Mouse (Mus musculus): ENCODE results near the gene Adamts17.

The Adamts17 gene

GRCm38 (mm10) chr7:66934062-66934461 is 94.5 kb downstream of the Adamts17 start:
- no peak for DNase-seq (ENCODE audit: low spot score)

GRCm38 (mm10) chr7:66935041-66935440 is 95.5 kb downstream of the Adamts17 start:
- DNase-seq (ENCODE audit: low spot score): no peak

GRCm38 (mm10) chr7:66936042-66936755 is 96.7 kb downstream of the Adamts17 start:
- DNase-seq (ENCODE audit: low spot score): no peak

GRCm38 (mm10) chr7:66936911-66937310 is 97.4 kb downstream of the Adamts17 start:
- DNase-seq (ENCODE audit: low spot score): no peak

- no peak for DNase-seq (ENCODE audit: low spot score)
These were observed 99.7 kb downstream of the Adamts17 start for GRCm38 (mm10) chr7:66938988-66939783.

- no peak for DNase-seq (ENCODE audit: low spot score)
These were observed 101.2 kb downstream of the Adamts17 start for GRCm38 (mm10) chr7:66940761-66941160.

GRCm38 (mm10) chr7:66949006-66949405 is 109.5 kb downstream of the Adamts17 start:
- DNase-seq (ENCODE audit: low spot score): no peak

- no peak for DNase-seq (ENCODE audit: low spot score)
These were observed 113.4 kb downstream of the Adamts17 start for GRCm38 (mm10) chr7:66952921-66953320.

GRCm38 (mm10) chr7:66954073-66954472 is 114.5 kb downstream of the Adamts17 start:
- DNase-seq (ENCODE audit: low spot score): peak; percentile 69

GRCm38 (mm10) chr7:66954723-66955122 is 115.2 kb downstream of the Adamts17 start:
- DNase-seq (ENCODE audit: low spot score): peak; percentile 36

- DNase-seq (ENCODE audit: low spot score): peak; percentile 59
These were observed 116.0 kb downstream of the Adamts17 start for GRCm38 (mm10) chr7:66955455-66955919.

GRCm38 (mm10) chr7:66955978-66956377 is 116.4 kb downstream of the Adamts17 start:
- DNase-seq (ENCODE audit: low spot score): peak; percentile 34

- DNase-seq (ENCODE audit: low spot score): no peak
These were observed 118.2 kb downstream of the Adamts17 start for GRCm38 (mm10) chr7:66957764-66958163.

GRCm38 (mm10) chr7:66960246-66961033 is 120.9 kb downstream of the Adamts17 start:
- no peak for DNase-seq (ENCODE audit: low spot score)

- no peak for DNase-seq (ENCODE audit: low spot score)
These were observed 123.2 kb downstream of the Adamts17 start for GRCm38 (mm10) chr7:66962736-66963135.

GRCm38 (mm10) chr7:66963541-66963940 is 124.0 kb downstream of the Adamts17 start:
- DNase-seq (ENCODE audit: low spot score): no peak

- DNase-seq (ENCODE audit: low spot score): peak; percentile 33
These were observed 127.1 kb downstream of the Adamts17 start for GRCm38 (mm10) chr7:66966541-66967205.

GRCm38 (mm10) chr7:66967206-66967919 is 127.8 kb downstream of the Adamts17 start:
- DNase-seq (ENCODE audit: low spot score): no peak

GRCm38 (mm10) chr7:66968661-66969060 is 129.1 kb downstream of the Adamts17 start:
- no peak for DNase-seq (ENCODE audit: low spot score)

- no peak for DNase-seq (ENCODE audit: low spot score)
These were observed 129.7 kb downstream of the Adamts17 start for GRCm38 (mm10) chr7:66969199-66969598.

- no peak for DNase-seq (ENCODE audit: low spot score)
These were observed 130.7 kb downstream of the Adamts17 start for GRCm38 (mm10) chr7:66970235-66970634.
